Mouse (Mus musculus) myocyte (in vitro differentiated cells): ENCODE measurements around the gene Arfgef3. TPM values are rescaled to one million over a fixed set of nuclear protein-coding genes. Genes with fewer than 3 reads are reported as not detected.

Source experiments
- H3K27me3 ChIP-seq: one replicate; pipeline ENCODE4 v1.6.1; 2011; ENCODE audit not compliant: control insufficient read depth, insufficient read depth, insufficient read length
- H3K36me3 ChIP-seq: one replicate; pipeline ENCODE4 v1.6.1; 2011; ENCODE audit not compliant: control insufficient read depth, insufficient read depth
- H3K4me2 ChIP-seq: one replicate; pipeline ENCODE4 v1.6.1; 2011; ENCODE audit warnings: low read depth, control low read depth
- H3K4me3 ChIP-seq: one replicate; pipeline ENCODE4 v1.5.1; 2011; ENCODE audit warnings: mild to moderate bottlenecking, control low read depth, moderate library complexity
- H3K79me2 ChIP-seq: one replicate; pipeline ENCODE4 v1.6.1; 2011; ENCODE audit not compliant: control insufficient read depth, insufficient read depth
- H3ac ChIP-seq: one replicate; pipeline ENCODE4 v1.6.1; 2011; ENCODE audit not compliant: control insufficient read depth, insufficient read length
- CEBPB ChIP-seq: IDR thresholded peaks from 2 replicates; pipeline ENCODE4 v1.6.1; 2011; ENCODE audit warnings: mild to moderate bottlenecking, moderate library complexity; ENCODE audit not compliant: poor library complexity, insufficient read depth, severe bottlenecking
- E2F4 ChIP-seq: IDR thresholded peaks from one replicate; pipeline ENCODE4 v1.6.1; 2011; ENCODE audit warnings: mild to moderate bottlenecking, control low read depth, moderate library complexity; ENCODE audit not compliant: insufficient read depth
- MAX ChIP-seq: IDR thresholded peaks from one replicate; pipeline ENCODE4 v1.6.1; 2011; ENCODE audit warnings: low read depth, mild to moderate bottlenecking, control low read depth
- MYOD1 ChIP-seq, 3 experiments: IDR thresholded peaks; one replicate each; pipeline ENCODE4 v1.6.1; 2011; ENCODE audit warnings: control low read depth in 2 of 3, low read depth in 2 of 3, mild to moderate bottlenecking in 2 of 3, moderate library complexity in 1 of 3; ENCODE audit not compliant: insufficient read length in 2 of 3, control insufficient read depth in 1 of 3
- MYOG ChIP-seq, 3 experiments: IDR thresholded peaks; one replicate each; pipeline ENCODE4 v1.6.1; 2011; ENCODE audit warnings: control low read depth in 2 of 3, low read depth in 2 of 3, mild to moderate bottlenecking in 2 of 3; ENCODE audit not compliant: insufficient read length in 2 of 3, control insufficient read depth in 1 of 3, insufficient read depth in 1 of 3
- POLR2A ChIP-seq: IDR thresholded peaks from one replicate; pipeline ENCODE4 v1.6.1; 2011; ENCODE audit warnings: low read depth, mild to moderate bottlenecking, control low read depth, moderate library complexity; ENCODE audit not compliant: insufficient read length
- POLR2AphosphoS2 ChIP-seq: IDR thresholded peaks from one replicate; pipeline ENCODE4 v1.6.1; 2011; ENCODE audit warnings: low read depth, control low read depth; ENCODE audit not compliant: insufficient read length
- REST ChIP-seq: IDR thresholded peaks from one replicate; pipeline ENCODE4 v1.6.1; 2011; ENCODE audit warnings: mild to moderate bottlenecking, control low read depth, moderate library complexity; ENCODE audit not compliant: insufficient read depth, insufficient read length
- SRF ChIP-seq: IDR thresholded peaks from one replicate; pipeline ENCODE4 v1.6.1; 2011; ENCODE audit warnings: low read depth; ENCODE audit not compliant: control insufficient read depth, insufficient read length
- TCF12 ChIP-seq: IDR thresholded peaks from one replicate; pipeline ENCODE4 v1.6.1; 2011; ENCODE audit warnings: mild to moderate bottlenecking, control low read depth; ENCODE audit not compliant: poor library complexity, insufficient read depth, severe bottlenecking
- TCF3 ChIP-seq: IDR thresholded peaks from one replicate; pipeline ENCODE4 v1.6.1; 2011; ENCODE audit warnings: low read depth, control low read depth; ENCODE audit not compliant: insufficient read length
- USF1 ChIP-seq: IDR thresholded peaks from one replicate; pipeline ENCODE4 v1.6.1; 2011; ENCODE audit warnings: low read depth, mild to moderate bottlenecking, control low read depth, moderate library complexity
- polyA plus RNA-seq: library from polyadenylated mRNA; unstranded; fragments of >200 nt; fragmentation: generic; extraction: Trizol; gene quantifications from one replicate; pipeline ENCODE4 v1.2.1, GENCODE M21; 2012; ENCODE audit warnings: missing spikeins

Gene Arfgef3
- polyA plus RNA-seq, 1 experiment = not detected

- H3ac ChIP-seq = no peak overlapping the region
- H3K4me3 ChIP-seq = no peak overlapping the region
- H3K4me2 ChIP-seq = no peak overlapping the region
- H3K36me3 ChIP-seq = no peaks in the 10 kb centered on the region
- TF ChIP-seq SRF (no peak), TCF12 (no peak), MYOD1 (IDR thresholded peaks at IDR 0.05; ENCODE audit: control insufficient read depth in 1 of 3, insufficient read length in 2 of 3, low read depth in 2 of 3) (no peak), REST (no peak)
- H3K79me2 ChIP-seq = no peaks in the 10 kb centered on the region
- no peaks in the 10 kb centered on the region for H3K27me3 ChIP-seq
Observed at GRCm38 (mm10) chr10:18710949-18711348, 32.8 kb downstream of the Arfgef3 start.

- Histone ChIP-seq H3K27me3 (no peaks in the 10 kb centered on the region), H3K36me3 (no peaks in the 10 kb centered on the region), H3K79me2 (no peaks in the 10 kb centered on the region), H3K4me3 (no peak overlapping the region), H3K4me2 (no peak overlapping the region), H3ac (no peak overlapping the region)
- TF ChIP-seq MYOG (IDR thresholded peaks at IDR 0.05; ENCODE audit: control insufficient read depth in 1 of 3, insufficient read depth in 1 of 3, insufficient read length in 2 of 3, low read depth in 2 of 3) (no peak), POLR2AphosphoS2 (no peak), TCF12 (no peak), MAX (no peak), USF1 (no peak), CEBPB (no peak), MYOD1 (IDR thresholded peaks at IDR 0.05; ENCODE audit: control insufficient read depth in 1 of 3, insufficient read length in 2 of 3, low read depth in 2 of 3) (no peak), E2F4 (no peak), SRF (no peak)
Observed at GRCm38 (mm10) chr10:18709836-18710235, 33.9 kb downstream of the Arfgef3 start.

- TF ChIP-seq E2F4 = no peak
- no peak for TF ChIP-seq MYOG (IDR thresholded peaks at IDR 0.05; ENCODE audit: control insufficient read depth in 1 of 3, insufficient read depth in 1 of 3, insufficient read length in 2 of 3, low read depth in 2 of 3)
- no peak for TF ChIP-seq TCF12
- no peak for TF ChIP-seq REST
- Histone ChIP-seq H3K27me3 (no peaks in the 10 kb centered on the region), H3K36me3 (no peaks in the 10 kb centered on the region), H3K4me2 (no peak overlapping the region), H3ac (no peak overlapping the region), H3K79me2 (no peaks in the 10 kb centered on the region), H3K4me3 (no peak overlapping the region)
Observed at GRCm38 (mm10) chr10:18708641-18709040, 35.1 kb downstream of the Arfgef3 start.

- no peaks in the 10 kb centered on the region for H3K79me2 ChIP-seq
- no peaks in the 10 kb centered on the region for H3K36me3 ChIP-seq
- no peaks in the 10 kb centered on the region for H3K27me3 ChIP-seq
- no peak overlapping the region for H3K4me3 ChIP-seq
- no peak overlapping the region for H3K4me2 ChIP-seq
- no peak overlapping the region for H3ac ChIP-seq
- no peak for TF ChIP-seq USF1
- no peak for TF ChIP-seq TCF12
- TF ChIP-seq POLR2AphosphoS2 = no peak
- TF ChIP-seq REST = no peak
- no peak for TF ChIP-seq POLR2A
- TF ChIP-seq SRF = no peak
- TF ChIP-seq TCF3 = no peak
- no peak for TF ChIP-seq MYOD1 (IDR thresholded peaks at IDR 0.05; ENCODE audit: control insufficient read depth in 1 of 3, insufficient read length in 2 of 3, low read depth in 2 of 3)
- TF ChIP-seq MAX = no peak
- TF ChIP-seq MYOG (IDR thresholded peaks at IDR 0.05; ENCODE audit: control insufficient read depth in 1 of 3, insufficient read depth in 1 of 3, insufficient read length in 2 of 3, low read depth in 2 of 3) = no peak
- TF ChIP-seq E2F4 = no peak
- TF ChIP-seq CEBPB = no peak
Observed at GRCm38 (mm10) chr10:18704393-18705120, 39.2 kb downstream of the Arfgef3 start.

- Histone ChIP-seq H3ac (no peak overlapping the region), H3K4me3 (no peak overlapping the region), H3K4me2 (no peak overlapping the region), H3K36me3 (no peaks in the 10 kb centered on the region), H3K79me2 (no peaks in the 10 kb centered on the region), H3K27me3 (no peaks in the 10 kb centered on the region)
- TF ChIP-seq POLR2AphosphoS2 = no peak
- no peak for TF ChIP-seq USF1
- TF ChIP-seq TCF3 = no peak
- TF ChIP-seq TCF12 = no peak
- no peak for TF ChIP-seq MYOG (IDR thresholded peaks at IDR 0.05; ENCODE audit: control insufficient read depth in 1 of 3, insufficient read depth in 1 of 3, insufficient read length in 2 of 3, low read depth in 2 of 3)
- TF ChIP-seq POLR2A = no peak
- no peak for TF ChIP-seq REST
- no peak for TF ChIP-seq MYOD1 (IDR thresholded peaks at IDR 0.05; ENCODE audit: control insufficient read depth in 1 of 3, insufficient read length in 2 of 3, low read depth in 2 of 3)
- TF ChIP-seq SRF = no peak
- no peak for TF ChIP-seq CEBPB
- TF ChIP-seq MAX = no peak
- TF ChIP-seq E2F4 = no peak
Observed at GRCm38 (mm10) chr10:18701517-18701916, 42.2 kb downstream of the Arfgef3 start.
